Mouse (Mus musculus) urinary bladder, postnatal 25 days (tissue): ENCODE measurements around the gene Cnr2.

Experiments used
- DNase-seq: peaks from one replicate; pipeline ENCODE4 v3.0.0; 2022; ENCODE audit warnings: low spot score

Gene Cnr2

DNA sequence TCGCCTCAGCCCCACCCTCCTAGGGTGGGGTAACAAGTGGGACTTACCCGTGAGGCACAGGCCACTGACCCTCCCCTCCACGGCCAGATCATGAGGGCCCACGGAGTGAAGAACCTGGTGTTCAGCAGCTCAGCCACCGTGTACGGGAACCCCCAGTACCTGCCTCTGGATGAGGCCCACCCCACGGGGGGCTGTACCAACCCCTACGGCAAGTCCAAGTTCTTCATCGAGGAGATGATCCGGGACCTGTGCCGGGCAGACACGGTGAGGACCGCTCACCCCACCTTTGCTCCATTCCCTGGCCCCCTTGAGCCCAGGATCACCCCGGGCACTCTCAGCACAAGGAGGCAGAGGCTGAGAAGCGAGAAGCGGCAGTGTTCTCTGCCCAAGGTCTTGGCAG, 71.1 kb downstream of the Cnr2 start:
- no peak for DNase-seq

DNA sequence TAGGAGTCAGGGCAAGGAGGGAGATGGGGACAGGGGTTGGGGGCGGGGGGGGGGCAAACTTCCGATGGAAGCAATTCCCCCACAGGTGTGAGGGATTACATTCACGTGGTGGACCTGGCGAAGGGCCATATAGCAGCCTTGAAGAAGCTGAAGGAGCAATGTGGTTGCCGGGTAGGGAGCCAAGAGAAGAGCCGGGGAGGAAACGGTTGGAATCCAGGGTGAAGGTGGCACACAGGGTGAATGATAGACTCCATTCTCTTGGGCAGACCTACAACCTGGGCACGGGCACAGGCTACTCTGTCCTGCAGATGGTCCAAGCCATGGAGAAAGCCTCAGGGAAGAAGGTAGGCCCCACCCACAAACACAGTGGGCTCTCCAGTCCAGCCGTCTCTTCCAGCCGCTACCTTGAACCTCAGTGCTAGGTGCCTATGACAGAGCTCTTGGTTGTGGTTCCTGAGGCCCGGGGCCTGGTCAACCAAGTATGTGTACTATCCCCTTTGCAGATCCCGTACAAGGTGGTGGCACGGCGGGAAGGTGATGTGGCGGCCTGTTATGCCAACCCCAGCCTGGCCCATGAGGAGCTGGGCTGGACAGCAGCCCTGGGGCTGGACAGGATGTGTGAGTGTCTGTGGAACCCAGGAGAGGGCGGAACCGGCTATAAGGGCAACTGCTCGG, 72.0 kb downstream of the Cnr2 start:
- DNase-seq, result no peak

DNA sequence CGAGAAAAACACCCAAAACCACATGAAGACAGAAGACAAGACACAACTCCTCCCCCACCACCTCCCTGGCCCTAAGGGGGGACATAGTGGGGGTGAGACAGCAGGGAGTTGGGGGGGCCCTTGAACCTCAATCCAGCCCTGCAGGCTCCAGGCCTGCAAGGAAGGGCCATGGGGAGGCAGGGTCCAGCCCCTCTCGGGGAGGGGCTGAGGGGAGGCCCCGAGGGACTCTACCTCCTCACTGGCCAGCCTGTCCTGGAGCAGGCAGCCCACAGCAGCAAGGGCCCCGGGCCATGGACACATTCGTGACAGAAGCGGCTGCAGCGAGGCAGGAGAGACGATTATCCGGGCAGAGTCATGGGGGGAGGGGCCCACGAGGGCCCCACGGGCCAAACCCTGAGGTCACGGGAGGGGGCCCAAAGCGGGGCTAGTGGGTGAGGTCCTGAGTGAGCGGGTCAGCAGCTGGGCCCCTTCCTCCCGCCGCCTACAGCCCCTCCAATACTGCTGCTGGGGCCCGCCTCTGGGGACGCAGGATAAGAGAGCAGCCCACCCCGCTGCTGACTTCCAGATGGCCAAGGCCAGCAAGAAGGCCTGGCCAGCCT, 73.2 kb downstream of the Cnr2 start:
- DNase-seq, result no peak

DNA sequence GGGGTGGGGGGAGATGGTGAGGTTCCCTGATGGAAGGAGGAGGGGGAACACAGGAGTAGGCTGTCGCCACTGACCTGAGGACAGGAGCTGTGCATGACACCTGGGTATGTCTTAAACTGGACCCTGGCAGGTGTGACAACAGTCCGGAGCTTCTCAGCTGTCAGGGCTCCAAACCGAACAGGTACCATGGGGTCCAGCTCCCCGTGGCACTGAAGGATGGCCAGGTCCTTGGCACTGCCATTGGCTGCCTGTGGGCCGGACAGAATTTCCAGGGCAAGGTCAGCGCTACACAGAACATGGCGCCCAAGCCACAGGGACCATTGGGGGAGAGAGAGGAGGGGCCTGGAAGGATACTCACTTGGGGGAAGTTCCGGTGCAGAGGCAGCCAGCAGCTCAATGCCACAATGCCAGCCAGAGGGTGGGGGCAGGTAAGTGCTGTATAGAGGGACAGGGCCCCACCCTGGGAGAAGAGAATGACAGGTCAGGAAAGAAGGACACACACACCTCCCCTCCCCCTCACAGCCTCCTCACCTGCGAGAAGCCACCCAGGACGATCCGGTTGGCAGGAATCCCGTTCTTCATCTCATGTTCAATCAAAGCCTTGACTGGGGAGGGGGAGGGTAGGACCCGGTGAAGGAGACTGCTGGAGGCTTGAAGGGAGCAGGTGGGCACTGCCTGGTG, 74.0 kb downstream of the Cnr2 start:
- DNase-seq, result no peak
